In the genomic region with DNA sequence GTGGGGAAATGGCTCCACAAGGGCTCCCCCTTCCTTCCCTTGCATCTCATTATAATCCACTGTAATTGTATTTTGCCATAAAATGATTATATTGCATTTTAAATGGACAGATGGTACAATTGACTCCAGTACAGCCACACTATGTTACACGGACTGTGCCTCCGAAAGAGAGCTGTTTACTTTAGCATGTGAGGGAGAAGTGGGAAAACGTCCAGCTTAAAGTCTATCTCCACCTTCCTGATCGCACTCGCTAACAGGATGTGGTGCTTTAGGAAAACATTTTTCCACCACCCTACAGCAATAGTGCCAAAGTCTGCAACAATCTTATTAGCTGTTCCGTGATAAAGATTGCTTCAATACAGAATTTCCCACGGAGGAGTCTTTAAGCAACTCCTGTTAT, we compare ENCODE assay signal across 19 mouse cellular contexts. TPM values are rescaled to one million over a fixed set of nuclear protein-coding genes. Genes with fewer than 3 reads are reported as not detected.
DNase-seq lines count a peak whose midpoint lies in the region; ATAC-seq and TF ChIP-seq lines count a peak whose summit lies in the region.
"Had no signal": no experiment of that assay in that cellular context is flagged by ENCODE, and none has a peak within 500 bp of the region (broad histone marks: within the 10 kb centered on the region; RNA-seq: fewer than 3 reads in every experiment).

No protein-coding gene starts in this region.

- H3K9me3 ChIP-seq in neural tube, embryonic 13.5 days, result no peaks in the 10 kb centered on the region
- no peaks in the 10 kb centered on the region for H3K9me3 ChIP-seq in intestine, embryonic 15.5 days
- H3K9me3 ChIP-seq: embryonic facial prominence, embryonic 15.5 days; forebrain, embryonic 12.5 days; liver, embryonic 13.5 days; stomach, embryonic 15.5 days had no signal

- no peaks in the 10 kb centered on the region for H3K4me1 ChIP-seq in kidney, adult 2 months (ENCODE audit: control insufficient read depth, insufficient read depth, low read length)
- no peaks in the 10 kb centered on the region for H3K4me1 ChIP-seq in neural tube, embryonic 13.5 days (replicated peaks)
- no peaks in the 10 kb centered on the region; the same call in 1 of the 2 replicates for H3K4me1 ChIP-seq in intestine, embryonic 15.5 days (replicated peaks)
- H3K4me1 ChIP-seq: embryonic facial prominence, embryonic 15.5 days; forebrain, embryonic 12.5 days; stomach, embryonic 15.5 days had no signal

- 43% methylated on average over 7 of the region's 7 CpGs for WGBS in kidney, adult 2 months
- 70% methylated on average over 7 of the region's 7 CpGs for WGBS in neural tube, embryonic 13.5 days
- 28% methylated on average over 7 of the region's 7 CpGs for WGBS in intestine, embryonic 15.5 days

- no peak for TF ChIP-seq POLR2A in kidney, adult 2 months (IDR thresholded peaks at IDR 0.05; ENCODE audit: low read depth, low read length)

- H3K4me3 ChIP-seq in kidney, adult 2 months (ENCODE audit: insufficient read depth, low read depth, low read length), result no peak overlapping the region
- no peak overlapping the region for H3K4me3 ChIP-seq in neural tube, embryonic 13.5 days
- no peak overlapping the region for H3K4me3 ChIP-seq in intestine, embryonic 15.5 days (replicated peaks)
- H3K4me3 ChIP-seq: embryonic facial prominence, embryonic 15.5 days; forebrain, embryonic 12.5 days; liver, embryonic 13.5 days; megakaryocyte, embryonic 14.5 days; stomach, embryonic 15.5 days had no signal

- no peak for ATAC-seq in neural tube, embryonic 13.5 days (ENCODE audit: low read depth)
- peak; percentile 52; the same call in 1 of the 2 replicates for ATAC-seq in intestine, embryonic 15.5 days
- no peak for ATAC-seq in activated CD4-positive, CD25-positive, alpha-beta regulatory T cell, adult 4 months
- no peak for ATAC-seq in monocyte, adult 5-6 weeks (replicated peaks; ENCODE audit: insufficient number of reproducible peaks, low FRiP score, low TSS enrichment, poor library complexity, severe bottlenecking)
- ATAC-seq: CD4-positive, CD25-positive, alpha-beta regulatory T cell, adult 4 months; midbrain, embryonic 16.5 days had no signal

- H3K27me3 ChIP-seq in kidney, adult 2 months (replicated peaks; ENCODE audit: control insufficient read depth, insufficient read depth, low read length), result no peaks in the 10 kb centered on the region; the same call in 1 of the 2 replicates
- H3K27me3 ChIP-seq in neural tube, embryonic 13.5 days, result no peaks in the 10 kb centered on the region
- H3K27me3 ChIP-seq in intestine, embryonic 15.5 days (replicated peaks), result no peaks in the 10 kb centered on the region
- H3K27me3 ChIP-seq: embryonic facial prominence, embryonic 15.5 days; forebrain, embryonic 12.5 days; liver, embryonic 13.5 days; stomach, embryonic 15.5 days had no signal

- no peaks in the 10 kb centered on the region for H3K36me3 ChIP-seq in kidney, adult 2 months (ENCODE audit: control insufficient read depth, insufficient read depth, low read length)
- no peaks in the 10 kb centered on the region for H3K36me3 ChIP-seq in neural tube, embryonic 13.5 days
- no peaks in the 10 kb centered on the region for H3K36me3 ChIP-seq in intestine, embryonic 15.5 days
- H3K36me3 ChIP-seq: embryonic facial prominence, embryonic 15.5 days; forebrain, embryonic 12.5 days; liver, embryonic 13.5 days; stomach, embryonic 15.5 days had no signal

- H3K9ac ChIP-seq in neural tube, embryonic 13.5 days, result no peak overlapping the region
- H3K9ac ChIP-seq in intestine, embryonic 15.5 days, result no peak overlapping the region
- H3K9ac ChIP-seq: embryonic facial prominence, embryonic 15.5 days; forebrain, embryonic 12.5 days; liver, embryonic 13.5 days; stomach, embryonic 15.5 days had no signal

- H3K27ac ChIP-seq in kidney, adult 2 months (ENCODE audit: insufficient read depth, low read depth, low read length), result no peak overlapping the region
- 0 out of 2 replicates have a peak overlapping the region, but pooled peaks have one; percentile 9 for H3K27ac ChIP-seq in neural tube, embryonic 13.5 days (replicated peaks)
- no peak overlapping the region for H3K27ac ChIP-seq in intestine, embryonic 15.5 days
- H3K27ac ChIP-seq: embryonic facial prominence, embryonic 15.5 days; forebrain, embryonic 12.5 days; liver, embryonic 13.5 days; stomach, embryonic 15.5 days had no signal

- peak; percentile 39 for DNase-seq in kidney, adult 2 months
- no peak for DNase-seq in kidney, postnatal 14 days
- no peak for DNase-seq in neural tube, embryonic 10.5 days (ENCODE audit: extremely low spot score, low spot score)
- DNase-seq: adrenal gland, postnatal 14 days; cerebellum, adult 9-11 months; liver, embryonic 13.5 days; retina, postnatal 1 day; thymus, postnatal 36 days had no signal

- no peak for TF ChIP-seq CTCF in kidney, adult 2 months (conservative IDR thresholded peaks at IDR 0.05; ENCODE audit: insufficient read depth, insufficient read length, low read depth, low read length)

- H3K4me2 ChIP-seq in neural tube, embryonic 13.5 days, result no peak overlapping the region
- H3K4me2 ChIP-seq in intestine, embryonic 15.5 days (replicated peaks), result no peak overlapping the region
- H3K4me2 ChIP-seq: embryonic facial prominence, embryonic 15.5 days; forebrain, embryonic 12.5 days; liver, embryonic 13.5 days; stomach, embryonic 15.5 days had no signal

RNA-seq across cellular contexts. Expression of a gene that starts 27.2 kb away (rescaled TPM):
- polyA plus RNA-seq in kidney, adult 2 months (2012; rRNA removed), result 3.3 and 3.7 TPM in 2 replicates
- polyA plus RNA-seq in neural tube, embryonic 13.5 days (2015; fragmentation: Nextera tagmentation; extraction: Ambion mirVana), result 1.4 and 1.7 TPM in 2 replicates
- polyA plus RNA-seq in intestine, embryonic 15.5 days (2015; fragmentation: Nextera tagmentation; extraction: Ambion mirVana), result 2.9 and 3.7 TPM in 2 replicates
- 1 to 10 TPM; 1.7 to 2.9 TPM for polyA plus RNA-seq in activated CD4-positive, CD25-positive, alpha-beta regulatory T cell, adult 4 months (2017; shearing (Covaris generic))
- total RNA-seq in monocyte, adult 5-6 weeks (2017), result 4.1 to 10.9 TPM (median 5.1 TPM) in 3 replicates
- total RNA-seq: hematopoietic stem cell, adult 5-6 weeks had no signal
